Mouse (Mus musculus) subcutaneous adipose tissue, adult 2 months (tissue): ENCODE measurements around the gene Trim15. TPM values are rescaled to one million over a fixed set of nuclear protein-coding genes. Genes with fewer than 3 reads are reported as not detected.

Experiments
- polyA plus RNA-seq: library from polyadenylated mRNA; depleted of rRNA; stranded (reverse); fragments of >200 nt; gene quantifications from 2 replicates; pipeline ENCODE4 v1.2.3, GENCODE M21; 2012; ENCODE audit warnings: low replicate concordance; rRNA removed

The Trim15 gene
- 0.10 TPM in 1 of 2 replicates, not detected in the other for polyA plus RNA-seq

GRCm38 (mm10) chr17:36866719-36867527 is at the start of gene Trim15:
Gene Trim15 (minus strand): TSS chr17:36867210.

GRCm38 (mm10) chr17:36897552-36898205 is 30.7 kb upstream of the Trim15 start, which contains the start of gene Trim31:
Gene Trim31 (plus strand): TSS chr17:36898118.

GRCm38 (mm10) chr17:36890073-36890903 is 23.3 kb upstream of the Trim15 start, which contains the start of gene Trim40:
Gene Trim40 (minus strand): TSS chr17:36890123.

DNA sequence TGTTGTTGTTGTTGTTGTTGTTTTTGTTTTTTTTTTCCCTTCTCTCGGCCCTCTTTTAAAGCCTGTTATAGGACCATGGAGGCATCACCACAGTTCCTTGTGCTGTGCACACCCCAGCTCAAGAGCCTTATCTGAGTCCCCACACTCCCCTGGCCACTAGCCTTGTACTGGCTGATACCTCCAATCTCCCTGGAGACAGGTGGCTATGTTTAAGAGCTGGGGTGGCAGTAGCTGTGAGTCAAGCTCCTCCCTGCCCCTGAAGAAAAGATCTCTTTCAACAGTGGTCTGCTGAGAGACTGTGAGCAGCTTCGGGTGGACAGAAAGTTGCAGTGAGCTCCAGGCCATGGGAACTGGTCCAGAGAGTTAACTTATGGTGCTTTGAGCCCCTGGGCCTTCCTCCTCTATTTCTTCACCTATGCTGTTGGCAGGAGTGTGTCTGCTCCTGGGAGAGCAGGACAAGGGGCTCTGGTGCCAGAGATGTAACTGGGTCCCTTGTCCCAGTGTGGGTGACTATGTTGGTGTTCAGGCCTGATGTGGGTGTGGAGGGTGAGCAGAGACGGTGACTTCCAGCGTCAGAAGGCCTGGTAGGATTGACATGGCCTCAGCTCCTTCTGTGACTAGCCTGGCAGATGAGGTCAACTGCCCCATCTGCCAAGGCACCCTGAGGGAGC is 2.4 kb upstream of the Trim15 start, which contains the start of gene Trim10:
Gene Trim10 (plus strand): TSS at position 291 of the 671 bp plus-strand sequence.

DNA sequence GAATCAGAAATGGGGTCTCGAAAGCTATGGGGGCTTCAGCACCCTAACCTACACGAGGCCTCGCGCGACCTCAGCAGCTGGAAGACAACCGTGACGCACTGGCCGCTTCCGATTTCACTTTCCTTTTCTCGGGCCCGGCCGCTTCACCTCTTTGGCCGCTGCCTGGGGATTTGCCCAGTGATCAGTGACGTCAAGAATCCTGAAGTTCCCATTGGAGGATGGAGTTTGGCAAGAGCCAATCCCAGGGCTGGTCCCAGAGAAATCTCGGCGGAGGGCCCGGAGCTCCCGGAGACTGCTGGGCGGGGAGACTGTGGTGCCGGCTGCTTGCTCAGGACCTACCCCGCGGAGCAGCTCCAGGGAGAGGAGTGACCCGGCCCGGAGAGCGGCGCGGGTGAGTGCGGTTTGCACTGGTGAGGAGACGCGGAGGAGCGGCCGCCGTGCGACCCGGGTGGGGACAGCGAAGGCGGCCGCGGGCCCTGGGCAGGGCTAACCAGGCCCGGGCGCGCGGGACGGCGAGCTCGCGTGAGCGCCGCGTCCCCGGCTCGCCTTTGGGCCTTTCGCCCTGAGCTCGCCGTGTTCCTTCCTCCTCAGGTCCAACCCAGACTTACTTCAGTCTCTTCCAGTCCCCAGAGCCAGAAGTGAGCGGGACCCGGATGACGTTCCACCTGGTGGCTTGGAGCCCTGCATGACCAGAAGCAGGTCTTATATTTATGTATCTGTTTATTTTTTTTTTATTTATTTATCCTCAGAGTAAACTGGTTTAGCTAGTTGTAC is 29.9 kb downstream of the Trim15 start, which contains the start of gene Trim26:
Gene Trim26 (plus strand): TSS at position 261 of the 774 bp plus-strand sequence.

DNA sequence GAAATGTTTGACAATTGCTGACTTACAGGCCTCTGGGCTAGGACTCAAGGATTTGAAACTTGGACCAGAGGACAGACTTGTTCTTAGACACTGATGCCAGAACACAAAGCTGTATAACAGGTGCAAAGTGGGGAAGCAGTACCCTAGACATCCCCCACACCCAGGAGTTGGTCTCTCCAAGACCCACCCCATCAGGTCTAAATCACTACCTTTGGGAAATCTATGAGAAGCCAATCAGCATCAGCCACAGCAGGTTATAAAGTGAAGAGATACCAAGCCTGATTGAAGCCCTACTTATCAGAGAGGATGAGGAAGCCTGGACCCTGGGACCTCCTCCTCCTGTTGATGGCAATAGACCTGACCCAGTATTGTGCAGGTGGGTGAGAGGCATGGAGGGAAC is 55.1 kb downstream of the Trim15 start, which contains the start of gene H2-M10.6:
Gene H2-M10.6 (plus strand): TSS at position 301 of the 400 bp plus-strand sequence.

Other genes with a start within 250 kb of the Trim15 start
- gene H2-M9, start 224.5 kb downstream of the Trim15 start, polyA plus RNA-seq, result 0.86 and 3.3 TPM in 2 replicates
- gene H2-M1, start 195.0 kb downstream of the Trim15 start, polyA plus RNA-seq, result not detected in 2 replicates
- gene H2-M10.5, start 94.3 kb downstream of the Trim15 start, polyA plus RNA-seq, result not detected in 2 replicates
- not detected in 2 replicates for gene H2-M10.6, start 55.0 kb downstream of the Trim15 start, polyA plus RNA-seq
- 31.1 and 42.7 TPM in 2 replicates for gene Trim26, start 30.1 kb downstream of the Trim15 start, polyA plus RNA-seq
- gene Trim10, start 2.4 kb upstream of the Trim15 start, polyA plus RNA-seq, result 0.04 and 0.06 TPM in 2 replicates
- not detected in 2 replicates for gene Trim40, start 22.9 kb upstream of the Trim15 start, polyA plus RNA-seq
- not detected in 2 replicates for gene Trim31, start 30.9 kb upstream of the Trim15 start, polyA plus RNA-seq
- gene Rnf39, start 75.7 kb upstream of the Trim15 start, polyA plus RNA-seq, result 0.54 and 2.1 TPM in 2 replicates
- 34.2 and 43.5 TPM in 2 replicates for gene Ppp1r11, start 84.5 kb upstream of the Trim15 start, polyA plus RNA-seq
- gene Znrd1, start 91.3 kb upstream of the Trim15 start, polyA plus RNA-seq, result 25.6 and 47.3 TPM in 2 replicates
- gene Znrd1as, start 91.4 kb upstream of the Trim15 start, polyA plus RNA-seq, result 2.5 and 4.2 TPM in 2 replicates
- 0.19 TPM in 1 of 2 replicates, not detected in the other for gene 2410137M14Rik, start 114.0 kb upstream of the Trim15 start, polyA plus RNA-seq
- gene H2-M5, start 122.3 kb upstream of the Trim15 start, polyA plus RNA-seq, result 0.19 and 0.95 TPM in 2 replicates
- 7.8 and 20.5 TPM in 2 replicates for gene Zfp57, start 134.0 kb upstream of the Trim15 start, polyA plus RNA-seq
- gene Mog, start 156.2 kb upstream of the Trim15 start, polyA plus RNA-seq, result not detected in 2 replicates
- gene Gabbr1, start 178.8 kb upstream of the Trim15 start, polyA plus RNA-seq, result 30.9 and 71.8 TPM in 2 replicates
- not detected in 2 replicates for gene Olfr90, start 221.3 kb upstream of the Trim15 start, polyA plus RNA-seq
- gene Olfr91, start 231.1 kb upstream of the Trim15 start, polyA plus RNA-seq, result not detected in 2 replicates